Mouse (Mus musculus): Measurements from ENCODE around the gene Nkpd1. TPM values are rescaled to one million over a fixed set of nuclear protein-coding genes. Genes with fewer than 3 reads are reported as not detected.

Gene Nkpd1
- total and polyA plus RNA-seq, 3 experiments = 0.06 TPM; not detected in 2

- Histone ChIP-seq H3K36me3 (ENCODE audit: control insufficient read depth, insufficient read depth, low read length) (no peaks in the 10 kb centered on the region; the same call in none of the 2 replicates), H3K27me3 (ENCODE audit: control insufficient read depth, insufficient read depth, low read length) (no peaks in the 10 kb centered on the region), H3K27ac (no peak overlapping the region), H3K9ac (ENCODE audit: low read depth, low read length) (no peak overlapping the region), H3K79me2 (replicated peaks; ENCODE audit: control insufficient read depth, insufficient read depth, low read length) (peaks cover 16% of the 10 kb centered on the region), H3K4me1 (ENCODE audit: control insufficient read depth, insufficient read depth, low read length) (peaks cover 30% of the 10 kb centered on the region), H3K4me3 (no peak overlapping the region)
- no peak for DNase-seq
- intact Hi-C loops (cut with DNase I) = no loop called here
- TF ChIP-seq POLR2A (IDR thresholded peaks at IDR 0.05; ENCODE audit: insufficient read depth, low read depth, low read length) = no peak
- no peak for TF ChIP-seq EP300 (IDR thresholded peaks at IDR 0.05; ENCODE audit: insufficient read depth, low read depth, low read length)
- no peak for TF ChIP-seq CTCF (IDR thresholded peaks at IDR 0.05)
- 67% methylated on average over 1 of the region's 1 CpGs for WGBS
Observed at GRCm38 (mm10) chr7:19554168-19554567, 36.5 kb downstream of the Nkpd1 start.

- Histone ChIP-seq H3K9ac (ENCODE audit: low read depth, low read length) (no peak overlapping the region), H3K27me3 (ENCODE audit: control insufficient read depth, insufficient read depth, low read length) (no peaks in the 10 kb centered on the region), H3K4me3 (no peak overlapping the region), H3K79me2 (replicated peaks; ENCODE audit: control insufficient read depth, insufficient read depth, low read length) (peaks cover 16% of the 10 kb centered on the region), H3K4me1 (ENCODE audit: control insufficient read depth, insufficient read depth, low read length) (peaks cover 42% of the 10 kb centered on the region), H3K27ac (no peak overlapping the region; the same call in 1 of the 2 replicates), H3K36me3 (ENCODE audit: control insufficient read depth, insufficient read depth, low read length) (no peaks in the 10 kb centered on the region; the same call in none of the 2 replicates)
- TF ChIP-seq EP300 (IDR thresholded peaks at IDR 0.05; ENCODE audit: insufficient read depth, low read depth, low read length) = no peak
- no peak for TF ChIP-seq CTCF (IDR thresholded peaks at IDR 0.05)
- TF ChIP-seq POLR2A (IDR thresholded peaks at IDR 0.05; ENCODE audit: insufficient read depth, low read depth, low read length) = no peak
- 60% methylated on average over 2 of the region's 2 CpGs for WGBS
- DNase-seq = peak in 1 of 2 experiments; percentile 22
- intact Hi-C loops (cut with DNase I) = no loop called here
Observed at GRCm38 (mm10) chr7:19557086-19557485, 39.4 kb downstream of the Nkpd1 start.

- H3K79me2 ChIP-seq (replicated peaks; ENCODE audit: control insufficient read depth, insufficient read depth, low read length) = peaks cover 12% of the 10 kb centered on the region
- intact Hi-C loops (cut with DNase I) = no loop called here
- WGBS = 71% methylated on average over 6 of the region's 6 CpGs
- no peak overlapping the region for H3K4me3 ChIP-seq
- DNase-seq = peak; percentile 48 to 50
- peaks cover 42% of the 10 kb centered on the region for H3K4me1 ChIP-seq (ENCODE audit: control insufficient read depth, insufficient read depth, low read length)
- peak overlapping the region; percentile 57 for H3K27ac ChIP-seq
- TF ChIP-seq CTCF (IDR thresholded peaks at IDR 0.05) (no peak), EP300 (IDR thresholded peaks at IDR 0.05; ENCODE audit: insufficient read depth, low read depth, low read length) (peak; percentile 79; the same call in 1 of the 2 replicates), POLR2A (IDR thresholded peaks at IDR 0.05; ENCODE audit: insufficient read depth, low read depth, low read length) (peak; percentile 50; the same call in 1 of the 2 replicates)
- H3K36me3 ChIP-seq (ENCODE audit: control insufficient read depth, insufficient read depth, low read length) = no peaks in the 10 kb centered on the region; the same call in none of the 2 replicates
- no peak overlapping the region for H3K9ac ChIP-seq (ENCODE audit: low read depth, low read length)
- H3K27me3 ChIP-seq (ENCODE audit: control insufficient read depth, insufficient read depth, low read length) = no peaks in the 10 kb centered on the region
Observed at GRCm38 (mm10) chr7:19557982-19558900, 40.6 kb downstream of the Nkpd1 start.

GRCm38 (mm10) chr7:19558965-19559364, 41.3 kb downstream of the Nkpd1 start:
- TF ChIP-seq POLR2A (IDR thresholded peaks at IDR 0.05; ENCODE audit: insufficient read depth, low read depth, low read length) (no peak), CTCF (IDR thresholded peaks at IDR 0.05) (peak; percentile 63)
- intact Hi-C loops (cut with DNase I) = no loop called here
- Histone ChIP-seq H3K4me3 (no peak overlapping the region), H3K36me3 (ENCODE audit: control insufficient read depth, insufficient read depth, low read length) (no peaks in the 10 kb centered on the region; the same call in none of the 2 replicates), H3K79me2 (replicated peaks; ENCODE audit: control insufficient read depth, insufficient read depth, low read length) (peaks cover 12% of the 10 kb centered on the region), H3K27ac (peak overlapping the region; percentile 57), H3K27me3 (ENCODE audit: control insufficient read depth, insufficient read depth, low read length) (no peaks in the 10 kb centered on the region), H3K9ac (ENCODE audit: low read depth, low read length) (no peak overlapping the region), H3K4me1 (ENCODE audit: control insufficient read depth, insufficient read depth, low read length) (peaks cover 42% of the 10 kb centered on the region)
- no peak for DNase-seq
- WGBS = 62% methylated on average over 2 of the region's 2 CpGs

- Histone ChIP-seq H3K27me3 (ENCODE audit: control insufficient read depth, insufficient read depth, low read length) (no peaks in the 10 kb centered on the region), H3K36me3 (ENCODE audit: control insufficient read depth, insufficient read depth, low read length) (no peaks in the 10 kb centered on the region; the same call in none of the 2 replicates), H3K4me1 (ENCODE audit: control insufficient read depth, insufficient read depth, low read length) (peaks cover 38% of the 10 kb centered on the region), H3K9ac (ENCODE audit: low read depth, low read length) (peak overlapping the region; percentile 78), H3K27ac (peak overlapping the region; percentile 99), H3K4me3 (peak overlapping the region; percentile 96), H3K79me2 (replicated peaks; ENCODE audit: control insufficient read depth, insufficient read depth, low read length) (peaks cover 11% of the 10 kb centered on the region)
- 1% methylated on average over 11 of the region's 11 CpGs for WGBS
- intact Hi-C loops (cut with DNase I) = loop anchor here (5.0 kb wide), 1 partner anchor 103 kb away; the partner anchor contains the start of gene Mark4
- TF ChIP-seq POLR2A (IDR thresholded peaks at IDR 0.05; ENCODE audit: insufficient read depth, low read depth, low read length) = no peak
- no peak for TF ChIP-seq CTCF (IDR thresholded peaks at IDR 0.05)
- no peak for TF ChIP-seq EP300 (IDR thresholded peaks at IDR 0.05; ENCODE audit: insufficient read depth, low read depth, low read length)
- peak in 1 of 2 experiments; percentile 23 for DNase-seq
Observed at GRCm38 (mm10) chr7:19560491-19561260, 43.0 kb downstream of the Nkpd1 start.
